Mouse (Mus musculus) intestine, postnatal 0 days (tissue): ENCODE results near the gene Nrp2. TPM values are rescaled to one million over a fixed set of nuclear protein-coding genes. Genes with fewer than 3 reads are reported as not detected.
A peak's percentile ranks its signal among the peaks of the same experiment; 100 is the strongest.

Source experiments
- ATAC-seq: fragments of 200-750 bp; cut with Nextera tagmentation; 2 replicates; pipeline ENCODE4 v1.8.0; 2017; ENCODE audit warnings: mild to moderate bottlenecking, moderate TSS enrichment, moderate library complexity
- H3K27ac ChIP-seq: fragments of 300-500 bp; sonication (generic); 2 replicates; pipeline ENCODE4 v1.5.1; 2014; ENCODE audit warnings: mild to moderate bottlenecking, low read depth, low read length, moderate library complexity
- H3K27me3 ChIP-seq: fragments of 300-500 bp; sonication (generic); replicated peaks from 2 replicates; pipeline ENCODE4 v1.6.1; 2014; ENCODE audit warnings: low read length, mixed read lengths; ENCODE audit not compliant: control insufficient read depth, insufficient read depth
- H3K36me3 ChIP-seq: fragments of 300-500 bp; sonication (generic); 2 replicates; pipeline ENCODE4 v1.6.1; 2014; ENCODE audit warnings: mild to moderate bottlenecking, moderate library complexity; ENCODE audit not compliant: control insufficient read depth, insufficient read depth
- H3K4me1 ChIP-seq: fragments of 300-500 bp; sonication (generic); replicated peaks from 2 replicates; pipeline ENCODE4 v1.6.1; 2014; ENCODE audit warnings: antibody characterized with exemption, low read length, mixed read lengths; ENCODE audit not compliant: control insufficient read depth, insufficient read depth
- H3K4me2 ChIP-seq: fragments of 300-500 bp; sonication (generic); replicated peaks from 2 replicates; pipeline ENCODE4 v1.6.1; 2014; ENCODE audit warnings: low read depth, mild to moderate bottlenecking, moderate library complexity
- H3K4me3 ChIP-seq: fragments of 300-500 bp; sonication (generic); 2 replicates; pipeline ENCODE4 v1.5.1; 2014; ENCODE audit warnings: low read depth, low read length
- H3K9ac ChIP-seq: fragments of 300-500 bp; sonication (generic); 2 replicates; pipeline ENCODE4 v1.6.1; 2014; ENCODE audit warnings: mild to moderate bottlenecking, low read depth, low read length
- H3K9me3 ChIP-seq: fragments of 300-500 bp; sonication (generic); 2 replicates; pipeline ENCODE4 v1.6.1; 2016; ENCODE audit warnings: mixed run types; ENCODE audit not compliant: control insufficient read depth
- CTCF ChIP-seq: sonication (generic); IDR thresholded peaks from 2 replicates; pipeline ENCODE4 v1.5.1; 2016; ENCODE audit warnings: low read depth, mild to moderate bottlenecking, control low read depth, antibody characterized with exemption, moderate library complexity
- WGBS: fragments of 180-500 bp; shearing (Covaris S2); extraction: QIAGEN DNeasy Blood & Tissue Kit; methylation state at CpG from one replicate; pipeline ENCODE4 v1.1.7; 2014; 5-methylcytosine and 5-hydroxymethylcytosine counted together
- polyA plus RNA-seq: library from polyadenylated mRNA; unstranded; fragments of >200 nt; fragmentation: Nextera tagmentation; extraction: Ambion mirVana; gene quantifications from 2 replicates; pipeline ENCODE4 v1.2.1, GENCODE M21; 2015

Gene Nrp2
- polyA plus RNA-seq, 1 experiment from 2014 or later: 11.7 TPM

GRCm38 (mm10) chr1:62704117-62704888 lies 1.2 kb downstream of the Nrp2 start:
- Histone ChIP-seq H3K4me1 (peaks cover 8% of the 10 kb centered on the region; the same call in 1 of the 2 replicates), H3K4me3 (peak overlapping the region; percentile 72), H3K27ac (0 out of 2 replicates have a peak overlapping the region, but pooled peaks have one; percentile 70), H3K27me3 (peaks cover 8% of the 10 kb centered on the region; the same call in 1 of the 2 replicates), H3K36me3 (no peaks in the 10 kb centered on the region), H3K4me2 (peak overlapping the region; percentile 100), H3K9ac (peak overlapping the region; percentile 58), H3K9me3 (no peaks in the 10 kb centered on the region)
- 10% methylated on average over 9 of the region's 9 CpGs for WGBS
- 0 out of 2 replicates have a peak, but pooled peaks have one; percentile 7 for TF ChIP-seq CTCF
- no peak for ATAC-seq

- 23% methylated on average over 16 of the region's 16 CpGs for WGBS
- ATAC-seq: no peak
- H3K4me1 ChIP-seq: peaks cover 3% of the 10 kb centered on the region; the same call in 1 of the 2 replicates
Observed at GRCm38 (mm10) chr1:62704889-62705516, 1.9 kb downstream of the Nrp2 start.

DNA sequence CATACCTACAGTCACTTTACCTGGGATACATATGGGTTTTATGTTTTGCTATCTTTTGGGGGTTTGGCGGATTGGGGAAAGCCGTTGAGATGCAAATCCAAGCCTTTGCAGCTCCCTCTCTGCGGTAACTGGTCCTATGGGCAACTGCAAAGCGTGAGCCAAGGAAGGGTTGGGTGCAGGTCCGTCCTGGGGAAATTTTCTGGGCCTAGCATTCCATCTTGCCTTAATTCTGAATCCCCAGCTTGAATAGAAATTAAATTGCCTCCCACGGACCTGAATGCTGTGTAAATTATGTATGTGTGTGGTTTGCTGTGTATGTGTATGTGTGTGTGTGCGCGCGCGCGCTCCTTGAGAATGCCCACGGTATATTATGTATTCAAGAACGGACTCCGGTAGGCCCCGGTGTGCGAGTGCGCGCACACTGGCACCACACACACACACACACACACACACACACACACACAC lies 2.5 kb downstream of the Nrp2 start:
- no peak for ATAC-seq
- Histone ChIP-seq H3K27ac (no peak overlapping the region), H3K9ac (peak overlapping the region; percentile 65; the same call in 1 of the 2 replicates), H3K9me3 (no peaks in the 10 kb centered on the region), H3K4me2 (peak overlapping the region; percentile 100), H3K4me1 (peaks cover 6% of the 10 kb centered on the region; the same call in 1 of the 2 replicates), H3K27me3 (peaks cover 8% of the 10 kb centered on the region; the same call in 1 of the 2 replicates), H3K4me3 (peak overlapping the region; percentile 72), H3K36me3 (no peaks in the 10 kb centered on the region)
- no peak for TF ChIP-seq CTCF
- 9% methylated on average over 18 of the region's 18 CpGs for WGBS

More at GRCm38 (mm10) chr1:62704889-62705516, 1.9 kb downstream of the Nrp2 start:
- peak overlapping the region; percentile 36; the same call in 1 of the 2 replicates for H3K27ac ChIP-seq
- no peaks in the 10 kb centered on the region for H3K9me3 ChIP-seq
- peaks cover 8% of the 10 kb centered on the region; the same call in 1 of the 2 replicates for H3K27me3 ChIP-seq
- peak overlapping the region; percentile 100 for H3K4me2 ChIP-seq
- no peaks in the 10 kb centered on the region for H3K36me3 ChIP-seq
- H3K4me3 ChIP-seq: peak overlapping the region; percentile 72
- H3K9ac ChIP-seq: peak overlapping the region; percentile 35
- no peak for TF ChIP-seq CTCF

DNA sequence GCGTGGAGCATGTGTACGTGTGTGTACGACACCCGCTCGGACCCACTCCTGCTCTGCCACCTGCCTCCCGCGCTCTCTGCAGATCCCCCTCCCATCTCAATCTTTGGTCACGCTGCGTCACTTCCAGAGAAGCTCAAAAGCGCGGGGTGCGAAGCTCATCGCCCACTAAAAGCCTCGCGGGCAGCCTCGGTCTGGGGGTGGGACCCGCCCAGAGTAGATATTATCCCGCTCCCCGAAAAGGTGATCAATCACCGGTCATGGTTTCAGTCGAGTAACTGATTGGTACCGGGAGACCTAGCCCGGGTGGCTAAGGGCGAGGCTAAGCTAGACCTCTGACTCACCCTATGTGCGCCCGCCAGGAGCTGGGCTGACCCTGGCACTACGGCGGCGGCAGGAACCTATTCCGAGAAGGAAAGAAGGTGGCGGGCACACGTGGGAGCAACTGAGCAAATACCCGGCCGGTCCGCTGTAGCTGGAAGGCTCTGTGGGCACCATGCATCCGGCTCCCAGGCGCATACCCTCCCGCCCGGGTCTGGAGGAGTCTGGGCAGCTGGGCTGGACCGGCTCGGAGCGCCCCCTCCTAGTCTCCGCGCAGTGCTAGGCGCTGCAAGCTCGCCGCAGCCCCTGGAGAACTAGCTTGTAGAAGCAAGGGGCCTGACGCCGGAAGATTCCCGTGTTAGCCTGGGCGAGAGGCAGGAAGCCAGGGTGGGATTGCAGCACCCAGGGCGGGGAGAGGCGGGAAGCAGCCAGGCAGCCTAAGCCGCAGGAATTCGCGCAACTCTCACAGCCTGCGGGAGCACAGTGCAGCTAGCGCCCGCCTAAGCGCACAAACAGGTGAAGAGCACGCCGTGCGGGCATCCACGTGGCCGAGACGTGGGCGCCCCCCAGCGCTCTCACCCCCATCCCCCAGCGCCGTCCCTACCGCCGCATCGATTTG lies 3.3 kb downstream of the Nrp2 start:
- under 1% methylated on average over 72 of the region's 73 CpGs for WGBS
- H3K4me3 ChIP-seq: peak overlapping the region; percentile 72
- H3K9me3 ChIP-seq: no peaks in the 10 kb centered on the region
- peaks cover 6% of the 10 kb centered on the region; the same call in 1 of the 2 replicates for H3K4me1 ChIP-seq
- H3K36me3 ChIP-seq: no peaks in the 10 kb centered on the region
- peak overlapping the region; percentile 64 for H3K27ac ChIP-seq
- peak overlapping the region; percentile 65 for H3K9ac ChIP-seq
- H3K4me2 ChIP-seq: peak overlapping the region; percentile 100
- ATAC-seq: peak; percentile 31; the same call in 1 of the 2 replicates
- TF ChIP-seq CTCF: peak; percentile 19; the same call in 1 of the 2 replicates
- H3K27me3 ChIP-seq: peaks cover 8% of the 10 kb centered on the region; the same call in 1 of the 2 replicates

DNA sequence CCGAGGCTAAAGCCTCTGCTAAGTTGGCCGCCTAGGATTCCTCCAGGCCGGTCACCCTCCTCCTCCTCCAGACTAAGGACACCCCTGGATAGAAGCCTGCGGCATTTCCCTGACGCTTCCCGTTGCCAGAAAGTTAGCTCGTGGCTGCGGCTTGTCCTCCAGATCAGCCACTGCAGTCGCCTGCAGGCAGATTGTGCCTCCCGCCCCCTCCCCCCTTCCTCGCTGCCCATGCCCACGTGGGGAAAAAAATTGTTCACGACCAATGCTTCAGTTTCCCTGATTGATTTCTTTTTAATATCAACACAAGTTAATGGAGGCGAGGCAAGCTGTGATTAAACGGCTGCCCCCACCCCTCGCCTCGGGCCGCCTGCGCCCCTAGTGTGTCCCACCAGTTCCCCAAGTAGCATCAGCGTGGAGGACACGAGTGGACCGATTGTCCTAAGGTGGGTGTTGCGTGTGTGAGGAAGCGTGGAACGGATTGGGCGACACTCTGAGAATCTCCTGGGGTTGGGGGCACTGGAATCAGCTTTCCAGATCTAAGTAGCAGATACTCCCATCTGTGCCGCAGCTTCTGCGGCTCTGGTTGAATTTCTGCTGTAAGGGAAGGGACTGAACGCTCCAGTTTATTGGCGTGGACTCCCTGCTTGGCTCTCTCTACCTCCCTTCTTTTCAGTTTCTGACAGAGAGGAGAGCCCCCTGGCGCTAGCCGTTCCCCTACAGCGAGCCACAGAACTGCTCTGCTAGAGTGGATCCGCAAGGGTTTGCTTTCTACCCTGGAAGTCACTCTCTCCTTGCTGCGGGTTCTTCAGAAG lies 4.2 kb downstream of the Nrp2 start:
- ATAC-seq: no peak
- WGBS: 2% methylated on average over 35 of the region's 35 CpGs

More for the DNA sequence above, 4.2 kb downstream of the Nrp2 start:
- 0 out of 2 replicates have a peak, but pooled peaks cover 6% of the 10 kb centered on the region for H3K4me1 ChIP-seq
- peak overlapping the region; percentile 65 for H3K9ac ChIP-seq
- H3K4me3 ChIP-seq: peak overlapping the region; percentile 72
- no peaks in the 10 kb centered on the region for H3K9me3 ChIP-seq
- peaks cover 8% of the 10 kb centered on the region; the same call in 1 of the 2 replicates for H3K27me3 ChIP-seq
- 0 out of 2 replicates have a peak overlapping the region, but pooled peaks have one; percentile 64 for H3K27ac ChIP-seq
- H3K4me2 ChIP-seq: peak overlapping the region; percentile 100
- peak; percentile 62 for TF ChIP-seq CTCF
- H3K36me3 ChIP-seq: no peaks in the 10 kb centered on the region
